Mouse (Mus musculus) frontal cortex, postnatal 10 days (tissue): Measurements from ENCODE around the gene Ormdl2.
A peak's percentile ranks its signal among the peaks of the same experiment; 100 is the strongest.
"Not testable (repeated sequence)": the region's sequence is repeated elsewhere in the genome, so short reads cannot be mapped to it uniquely, and the experiment has no call there.

ENCODE experiments used
- DNase-seq, 2 experiments: peaks; one replicate each; pipeline ENCODE4 v3.0.0; 2022; ENCODE audit warnings: low spot score in 2 of 2, mixed read lengths in 1 of 2

Gene Ormdl2

GRCm38 (mm10) chr10:128821358-128822056 lies at the start of gene Ormdl2:
Gene Ormdl2 (minus strand): TSS chr10:128821645.
- DNase-seq: peak; percentile 98

- DNase-seq: no peak
These were observed 48.9 kb upstream of the Ormdl2 start for GRCm38 (mm10) chr10:128870341-128870740.

- no peak for DNase-seq
These were observed 45.1 kb upstream of the Ormdl2 start for GRCm38 (mm10) chr10:128866518-128866917.

- no peak for DNase-seq
These were observed 44.6 kb upstream of the Ormdl2 start for GRCm38 (mm10) chr10:128866042-128866441.

- no peak for DNase-seq
These were observed 39.7 kb upstream of the Ormdl2 start for GRCm38 (mm10) chr10:128861176-128861575.

- DNase-seq: no peak
These were observed 28.9 kb upstream of the Ormdl2 start for GRCm38 (mm10) chr10:128850339-128850738.

- DNase-seq: no peak
These were observed 27.0 kb upstream of the Ormdl2 start for GRCm38 (mm10) chr10:128848426-128848825.

- no peak for DNase-seq
These were observed 25.2 kb upstream of the Ormdl2 start for GRCm38 (mm10) chr10:128846664-128847063.

- no peak for DNase-seq
These were observed 24.1 kb upstream of the Ormdl2 start for GRCm38 (mm10) chr10:128845516-128845915.

GRCm38 (mm10) chr10:128843260-128843659 lies 21.8 kb upstream of the Ormdl2 start:
- DNase-seq: no peak

- no peak for DNase-seq
These were observed 19.2 kb upstream of the Ormdl2 start for GRCm38 (mm10) chr10:128840612-128841011.

- DNase-seq: no peak
These were observed 18.0 kb upstream of the Ormdl2 start for GRCm38 (mm10) chr10:128839434-128839833.

GRCm38 (mm10) chr10:128837400-128837799 lies 16.0 kb upstream of the Ormdl2 start:
- DNase-seq: no peak

GRCm38 (mm10) chr10:128823821-128824220 lies 2.4 kb upstream of the Ormdl2 start:
- DNase-seq: no peak

- not testable (repeated sequence) for DNase-seq
These were observed 1.6 kb upstream of the Ormdl2 start for GRCm38 (mm10) chr10:128823087-128823486.

- DNase-seq: no peak
These were observed 690 bp upstream of the Ormdl2 start for GRCm38 (mm10) chr10:128822135-128822534.

- DNase-seq: no peak
These were observed 1.2 kb downstream of the Ormdl2 start for GRCm38 (mm10) chr10:128820217-128820616.

GRCm38 (mm10) chr10:128817033-128817432 lies 4.4 kb downstream of the Ormdl2 start, which contains the start of gene Sarnp:
Gene Sarnp (plus strand): TSS chr10:128817333.
- no peak for DNase-seq

GRCm38 (mm10) chr10:128807018-128807417 lies 14.4 kb downstream of the Ormdl2 start:
- DNase-seq: no peak

- no peak for DNase-seq
These were observed 15.4 kb downstream of the Ormdl2 start for GRCm38 (mm10) chr10:128806086-128806485.

- DNase-seq: peak; percentile 92 to 93
These were observed 16.1 kb downstream of the Ormdl2 start for GRCm38 (mm10) chr10:128805092-128806000.

GRCm38 (mm10) chr10:128804271-128805091 lies 17.0 kb downstream of the Ormdl2 start, which contains the start of gene Tmem198b:
Gene Tmem198b (minus strand): TSS chr10:128804370.
- DNase-seq: peak; percentile 71 to 74
